In genomic region chr10:128524111-128524731, GRCm38 (mm10) we compare ENCODE assay signal across 8 mouse cellular contexts. TPM values are rescaled to one million over a fixed set of nuclear protein-coding genes. Genes with fewer than 3 reads are reported as not detected.
DNase-seq lines count a peak whose midpoint lies in the region; ATAC-seq lines count a peak whose summit lies in the region.

No protein-coding gene starts in this region.

- H3K4me3 ChIP-seq in kidney, embryonic 15.5 days (replicated peaks): peak overlapping the region; percentile 90
- peak overlapping the region; percentile 77 for H3K4me3 ChIP-seq in hindbrain, embryonic 15.5 days
- H3K4me3 ChIP-seq in midbrain, embryonic 13.5 days (replicated peaks): peak overlapping the region; percentile 69

- H3K36me3 ChIP-seq in kidney, embryonic 15.5 days: peaks cover 27% of the 10 kb centered on the region
- no peaks in the 10 kb centered on the region for H3K36me3 ChIP-seq in hindbrain, embryonic 15.5 days
- peaks cover 10% of the 10 kb centered on the region for H3K36me3 ChIP-seq in midbrain, embryonic 13.5 days

- H3K27me3 ChIP-seq in kidney, embryonic 15.5 days: peaks cover 17% of the 10 kb centered on the region
- H3K27me3 ChIP-seq in hindbrain, embryonic 15.5 days: no peaks in the 10 kb centered on the region
- peaks cover 33% of the 10 kb centered on the region for H3K27me3 ChIP-seq in midbrain, embryonic 13.5 days

- 19% methylated on average over 11 of the region's 11 CpGs for WGBS in kidney, embryonic 15.5 days
- 11% methylated on average over 11 of the region's 11 CpGs for WGBS in hindbrain, embryonic 15.5 days
- WGBS in midbrain, embryonic 13.5 days: 5% methylated on average over 10 of the region's 11 CpGs

- no peak for DNase-seq in kidney, postnatal 4 days
- peak; percentile 42 for DNase-seq in ZHBTc4 (ENCODE audit: low read depth, low spot score)
- no peak for DNase-seq in right cerebral cortex, adult 18-20 months
- DNase-seq in spleen, adult 12 weeks (ENCODE audit: low spot score): no peak
- DNase-seq in adrenal gland, adult (ENCODE audit: inconsistent age in 2 of 2, low spot score in 1 of 2): no peak

- H3K4me1 ChIP-seq in kidney, embryonic 15.5 days: peaks cover 18% of the 10 kb centered on the region
- H3K4me1 ChIP-seq in hindbrain, embryonic 15.5 days (replicated peaks): peaks cover 27% of the 10 kb centered on the region
- peaks cover 27% of the 10 kb centered on the region for H3K4me1 ChIP-seq in midbrain, embryonic 13.5 days (replicated peaks)

- H3K9ac ChIP-seq in kidney, embryonic 15.5 days: peak overlapping the region; percentile 77
- peak overlapping the region; percentile 65 for H3K9ac ChIP-seq in hindbrain, embryonic 15.5 days
- H3K9ac ChIP-seq in midbrain, embryonic 13.5 days (replicated peaks): peak overlapping the region; percentile 74

- ATAC-seq in kidney, embryonic 15.5 days (replicated peaks; ENCODE audit: low FRiP score): no peak
- ATAC-seq in hindbrain, embryonic 15.5 days (ENCODE audit: low FRiP score, low read depth): no peak
- ATAC-seq in midbrain, embryonic 13.5 days: no peak

- H3K4me2 ChIP-seq in kidney, embryonic 15.5 days: peak overlapping the region; percentile 100
- H3K4me2 ChIP-seq in hindbrain, embryonic 15.5 days: peak overlapping the region; percentile 99
- peak overlapping the region; percentile 100 for H3K4me2 ChIP-seq in midbrain, embryonic 13.5 days (replicated peaks)

- H3K27ac ChIP-seq in kidney, embryonic 15.5 days: no peak overlapping the region
- H3K27ac ChIP-seq in hindbrain, embryonic 15.5 days (replicated peaks): peak overlapping the region; percentile 40
- no peak overlapping the region for H3K27ac ChIP-seq in midbrain, embryonic 13.5 days

- no peaks in the 10 kb centered on the region for H3K9me3 ChIP-seq in kidney, embryonic 15.5 days (replicated peaks)
- H3K9me3 ChIP-seq in hindbrain, embryonic 15.5 days: no peaks in the 10 kb centered on the region
- H3K9me3 ChIP-seq in midbrain, embryonic 13.5 days: no peaks in the 10 kb centered on the region

RNA-seq across cellular contexts. Expression of gene Esyt1, which starts 1.4 kb away (rescaled TPM):
- 19.4 and 22.8 TPM in 2 replicates for polyA plus RNA-seq in kidney, embryonic 15.5 days (2015; fragmentation: Nextera tagmentation; extraction: Ambion mirVana)
- 14.2 and 14.8 TPM in 2 replicates for polyA plus RNA-seq in hindbrain, embryonic 15.5 days (2015; fragmentation: Nextera tagmentation; extraction: Ambion mirVana)
- 11.6 and 13.7 TPM in 2 replicates for polyA plus RNA-seq in midbrain, embryonic 13.5 days (2015; fragmentation: Nextera tagmentation; extraction: Ambion mirVana)

RNA-seq across cellular contexts. Expression of gene Zc3h10, which starts 23.4 kb away (rescaled TPM):
- polyA plus RNA-seq in kidney, embryonic 15.5 days (2015; fragmentation: Nextera tagmentation; extraction: Ambion mirVana): 16.2 and 17.7 TPM in 2 replicates
- 18.2 and 20.0 TPM in 2 replicates for polyA plus RNA-seq in hindbrain, embryonic 15.5 days (2015; fragmentation: Nextera tagmentation; extraction: Ambion mirVana)
- 23.3 and 24.2 TPM in 2 replicates for polyA plus RNA-seq in midbrain, embryonic 13.5 days (2015; fragmentation: Nextera tagmentation; extraction: Ambion mirVana)

RNA-seq across cellular contexts. Expression of gene Rpl41, which starts 24.9 kb away (rescaled TPM):
- polyA plus RNA-seq in kidney, embryonic 15.5 days (2015; fragmentation: Nextera tagmentation; extraction: Ambion mirVana): 4,214 and 4,446 TPM in 2 replicates
- 2,263 and 2,497 TPM in 2 replicates for polyA plus RNA-seq in hindbrain, embryonic 15.5 days (2015; fragmentation: Nextera tagmentation; extraction: Ambion mirVana)
- polyA plus RNA-seq in midbrain, embryonic 13.5 days (2015; fragmentation: Nextera tagmentation; extraction: Ambion mirVana): 2,545 and 2,595 TPM in 2 replicates

RNA-seq across cellular contexts. Expression of gene Myl6b, which starts 25.7 kb away (rescaled TPM):
- polyA plus RNA-seq in kidney, embryonic 15.5 days (2015; fragmentation: Nextera tagmentation; extraction: Ambion mirVana): 4.2 and 4.7 TPM in 2 replicates
- 5.7 and 6.5 TPM in 2 replicates for polyA plus RNA-seq in hindbrain, embryonic 15.5 days (2015; fragmentation: Nextera tagmentation; extraction: Ambion mirVana)
- 3.4 and 4.3 TPM in 2 replicates for polyA plus RNA-seq in midbrain, embryonic 13.5 days (2015; fragmentation: Nextera tagmentation; extraction: Ambion mirVana)

RNA-seq across cellular contexts. Expression of gene Myl6, which starts 30.3 kb away (rescaled TPM):
- 1,170 and 1,259 TPM in 2 replicates for polyA plus RNA-seq in kidney, embryonic 15.5 days (2015; fragmentation: Nextera tagmentation; extraction: Ambion mirVana)
- 944 and 959 TPM in 2 replicates for polyA plus RNA-seq in hindbrain, embryonic 15.5 days (2015; fragmentation: Nextera tagmentation; extraction: Ambion mirVana)
- polyA plus RNA-seq in midbrain, embryonic 13.5 days (2015; fragmentation: Nextera tagmentation; extraction: Ambion mirVana): 836 and 885 TPM in 2 replicates
